Mouse (Mus musculus): ENCODE data around the gene Mrps23. TPM values are rescaled to one million over a fixed set of nuclear protein-coding genes. Genes with fewer than 3 reads are reported as not detected.

The Mrps23 gene
- polyA plus RNA-seq, 1 experiment = 38.2 TPM

- Histone ChIP-seq H3K27ac (ENCODE audit: control insufficient read depth, insufficient read depth, low read depth, low read length, poor library complexity) (no peak overlapping the region), H3K4me3 (replicated peaks; ENCODE audit: control insufficient read depth, low read depth, low read length) (no peak overlapping the region), H3K4me1 (ENCODE audit: control insufficient read depth, insufficient read depth, low read length) (no peaks in the 10 kb centered on the region)
- 90% methylated on average over 15 of the region's 15 CpGs for WGBS
- no peak for TF ChIP-seq POLR2A (IDR thresholded peaks at IDR 0.05; ENCODE audit: borderline replicate concordance, control insufficient read depth, low read depth, low read length)
- TF ChIP-seq CTCF (IDR thresholded peaks at IDR 0.05; ENCODE audit: control insufficient read depth, insufficient read depth, low read length) = no peak
Observed at GRCm38 (mm10) chr11:88221929-88222475, 17.8 kb downstream of the Mrps23 start.

- WGBS = 81% methylated on average over 17 of the region's 17 CpGs
- no peak for TF ChIP-seq POLR2A (IDR thresholded peaks at IDR 0.05; ENCODE audit: borderline replicate concordance, control insufficient read depth, low read depth, low read length)
- no peak for TF ChIP-seq CTCF (IDR thresholded peaks at IDR 0.05; ENCODE audit: control insufficient read depth, insufficient read depth, low read length)
Observed at GRCm38 (mm10) chr11:88227001-88227957, 23.1 kb downstream of the Mrps23 start.

GRCm38 (mm10) chr11:88231213-88231790 is 27.1 kb downstream of the Mrps23 start:
- TF ChIP-seq POLR2A (IDR thresholded peaks at IDR 0.05; ENCODE audit: borderline replicate concordance, control insufficient read depth, low read depth, low read length) (no peak; the same call in 1 of the 2 replicates), CTCF (IDR thresholded peaks at IDR 0.05; ENCODE audit: control insufficient read depth, insufficient read depth, low read length) (no peak)
- WGBS = 83% methylated on average over 4 of the region's 4 CpGs
- no peak overlapping the region for H3K4me3 ChIP-seq (replicated peaks; ENCODE audit: control insufficient read depth, low read depth, low read length)
- H3K4me1 ChIP-seq (ENCODE audit: control insufficient read depth, insufficient read depth, low read length) = peaks cover 5% of the 10 kb centered on the region; the same call in 1 of the 2 replicates
- H3K27ac ChIP-seq (ENCODE audit: control insufficient read depth, insufficient read depth, low read depth, low read length, poor library complexity) = no peak overlapping the region

More at GRCm38 (mm10) chr11:88227001-88227957, 23.1 kb downstream of the Mrps23 start:
- Histone ChIP-seq H3K4me1 (ENCODE audit: control insufficient read depth, insufficient read depth, low read length) (no peaks in the 10 kb centered on the region; the same call in 1 of the 2 replicates), H3K4me3 (replicated peaks; ENCODE audit: control insufficient read depth, low read depth, low read length) (no peak overlapping the region), H3K27ac (ENCODE audit: control insufficient read depth, insufficient read depth, low read depth, low read length, poor library complexity) (no peak overlapping the region)

- no peak overlapping the region for H3K27ac ChIP-seq (ENCODE audit: control insufficient read depth, insufficient read depth, low read depth, low read length, poor library complexity)
- no peak overlapping the region for H3K4me3 ChIP-seq (replicated peaks; ENCODE audit: control insufficient read depth, low read depth, low read length)
- peaks cover 5% of the 10 kb centered on the region; the same call in 1 of the 2 replicates for H3K4me1 ChIP-seq (ENCODE audit: control insufficient read depth, insufficient read depth, low read length)
- TF ChIP-seq CTCF (IDR thresholded peaks at IDR 0.05; ENCODE audit: control insufficient read depth, insufficient read depth, low read length) (no peak), POLR2A (IDR thresholded peaks at IDR 0.05; ENCODE audit: borderline replicate concordance, control insufficient read depth, low read depth, low read length) (no peak)
- 2% methylated on average over 17 of the region's 17 CpGs for WGBS
Observed at GRCm38 (mm10) chr11:88233528-88234427, 29.6 kb downstream of the Mrps23 start.

GRCm38 (mm10) chr11:88234789-88235188 is 30.6 kb downstream of the Mrps23 start:
- no peak overlapping the region for H3K4me3 ChIP-seq (replicated peaks; ENCODE audit: control insufficient read depth, low read depth, low read length)
- no peak overlapping the region for H3K27ac ChIP-seq (ENCODE audit: control insufficient read depth, insufficient read depth, low read depth, low read length, poor library complexity)
- TF ChIP-seq CTCF (IDR thresholded peaks at IDR 0.05; ENCODE audit: control insufficient read depth, insufficient read depth, low read length) (no peak), POLR2A (IDR thresholded peaks at IDR 0.05; ENCODE audit: borderline replicate concordance, control insufficient read depth, low read depth, low read length) (no peak)
- 7% methylated on average over 4 of the region's 4 CpGs for WGBS
- H3K4me1 ChIP-seq (ENCODE audit: control insufficient read depth, insufficient read depth, low read length) = peaks cover 5% of the 10 kb centered on the region; the same call in 1 of the 2 replicates

- no peak overlapping the region for H3K4me3 ChIP-seq (replicated peaks; ENCODE audit: control insufficient read depth, low read depth, low read length)
- peaks cover 5% of the 10 kb centered on the region; the same call in 1 of the 2 replicates for H3K4me1 ChIP-seq (ENCODE audit: control insufficient read depth, insufficient read depth, low read length)
- H3K27ac ChIP-seq (ENCODE audit: control insufficient read depth, insufficient read depth, low read depth, low read length, poor library complexity) = no peak overlapping the region
- 51% methylated on average over 23 of the region's 23 CpGs for WGBS
- no peak for TF ChIP-seq CTCF (IDR thresholded peaks at IDR 0.05; ENCODE audit: control insufficient read depth, insufficient read depth, low read length)
- no peak for TF ChIP-seq POLR2A (IDR thresholded peaks at IDR 0.05; ENCODE audit: borderline replicate concordance, control insufficient read depth, low read depth, low read length)
Observed at GRCm38 (mm10) chr11:88235221-88236203, 31.3 kb downstream of the Mrps23 start.

Data from bone marrow, adult 2 months (tissue).